ENCODE assay signal across 8 mouse cellular contexts in genomic region chr11:82683765-82684505, GRCm38 (mm10).
A peak's percentile ranks its signal among the peaks of the same experiment; 100 is the strongest.
DNase-seq lines count a peak whose midpoint lies in the region; ATAC-seq and TF ChIP-seq lines count a peak whose summit lies in the region.

No protein-coding gene starts in this region.

- peak; percentile 32; the same call in 1 of the 2 replicates for ATAC-seq in kidney, embryonic 14.5 days (ENCODE audit: low FRiP score, low TSS enrichment)
- peak; percentile 77 for ATAC-seq in forebrain, postnatal 0 days

- 58% methylated on average over 12 of the region's 12 CpGs for WGBS in kidney, embryonic 14.5 days
- WGBS in forebrain, postnatal 0 days: 37% methylated on average over 12 of the region's 12 CpGs

- H3K4me1 ChIP-seq in kidney, embryonic 14.5 days (ENCODE audit: control insufficient read depth, insufficient read depth, low read length): no peaks in the 10 kb centered on the region
- no peaks in the 10 kb centered on the region for H3K4me1 ChIP-seq in CH12.LX (ENCODE audit: control insufficient read depth in 1 of 2, insufficient read depth in 2 of 2)
- no peaks in the 10 kb centered on the region for H3K4me1 ChIP-seq in forebrain, postnatal 0 days (ENCODE audit: insufficient read depth)

- dilution Hi-C loops in CH12.LX (cut with MboI; ENCODE audit: extremely low pct_ligation_motif_present, extremely low pct_unique_long_range_greater_than_20kb, low sequenced_read_pairs): no loop called here

- H3K4me3 ChIP-seq in kidney, embryonic 14.5 days (ENCODE audit: low read length): no peak overlapping the region
- H3K4me3 ChIP-seq in CH12.LX (replicated peaks in 1 of 3; ENCODE audit: low read depth in 2 of 3, low read length in 2 of 3, poor library complexity in 1 of 3): no peak overlapping the region
- no peak overlapping the region for H3K4me3 ChIP-seq in forebrain, postnatal 0 days (ENCODE audit: low read depth, low read length)

- H3K9me3 ChIP-seq in kidney, embryonic 14.5 days (ENCODE audit: control insufficient read depth, low read length): no peaks in the 10 kb centered on the region
- H3K9me3 ChIP-seq in CH12.LX (replicated peaks; ENCODE audit: low read length): no peaks in the 10 kb centered on the region
- H3K9me3 ChIP-seq in forebrain, postnatal 0 days (ENCODE audit: low read length): no peaks in the 10 kb centered on the region

- in situ Hi-C loops in CH12.LX (cut with MboI; ENCODE audit: low pct_ligation_motif_present, low pct_unique_long_range_greater_than_20kb, low sequenced_read_pairs): no loop called here

- no peak overlapping the region for H3K4me2 ChIP-seq in kidney, embryonic 14.5 days (replicated peaks; ENCODE audit: low read depth, low read length)
- H3K4me2 ChIP-seq in CH12.LX (ENCODE audit: insufficient read depth, low read depth, poor library complexity, severe bottlenecking): no peak overlapping the region
- no peak overlapping the region for H3K4me2 ChIP-seq in forebrain, postnatal 0 days (ENCODE audit: low read depth)

- TF ChIP-seq CTCF in CH12.LX (conservative IDR thresholded peaks at IDR 0.05 in 1 of 2, IDR thresholded peaks at IDR 0.05 in 1 of 2; ENCODE audit: low read depth in 2 of 2, low read length in 2 of 2): peak in 1 of 2 experiments; percentile 66; a peak in 2 of 4 replicates
- TF ChIP-seq CTCF in forebrain, postnatal 0 days (IDR thresholded peaks at IDR 0.05; ENCODE audit: low read depth): peak; percentile 80

- TF ChIP-seq POLR2A in CH12.LX (IDR thresholded peaks at IDR 0.05; ENCODE audit: low read depth, low read length): no peak

- H3K36me3 ChIP-seq in kidney, embryonic 14.5 days (ENCODE audit: control insufficient read depth, insufficient read depth, low read length): no peaks in the 10 kb centered on the region
- no peaks in the 10 kb centered on the region for H3K36me3 ChIP-seq in CH12.LX (replicated peaks in 1 of 2; ENCODE audit: control insufficient read depth in 1 of 2, insufficient read depth in 1 of 2, low read length in 1 of 2)
- H3K36me3 ChIP-seq in forebrain, postnatal 0 days (ENCODE audit: insufficient read depth): no peaks in the 10 kb centered on the region

- intact Hi-C loops in left cerebral cortex, postnatal 25 days (cut with DNase I): loop anchor here (2.0 to 5.0 kb wide), 3 partner anchors 71 to 445 kb away; partner anchors contain the start of gene Tmem132e

- no peak for DNase-seq in kidney, adult 18-20 months
- no peak for DNase-seq in CH12.LX (ENCODE audit: extremely low read depth)
- DNase-seq in cerebellum, adult 9-10 months: peak; percentile 92
- DNase-seq in forebrain, postnatal 0 days: peak; percentile 59
- peak; percentile 37 to 46 for DNase-seq in left cerebral cortex, postnatal 25 days (ENCODE audit: low spot score in 2 of 2)
- peak; percentile 33 for DNase-seq in right cerebral cortex, postnatal 25 days
- no peak for DNase-seq in adrenal gland, postnatal 25 days

- TF ChIP-seq EP300 in CH12.LX (IDR thresholded peaks at IDR 0.05; ENCODE audit: low read length): no peak

- no peak overlapping the region for H3K27ac ChIP-seq in kidney, embryonic 14.5 days (ENCODE audit: low read depth, low read length)
- H3K27ac ChIP-seq in CH12.LX (ENCODE audit: insufficient read depth, low read depth): no peak overlapping the region
- no peak overlapping the region for H3K27ac ChIP-seq in forebrain, postnatal 0 days (ENCODE audit: low read depth, low read length)

- H3K9ac ChIP-seq in kidney, embryonic 14.5 days (ENCODE audit: low read depth, low read length): no peak overlapping the region
- no peak overlapping the region for H3K9ac ChIP-seq in CH12.LX (ENCODE audit: insufficient read depth, low read depth)
- H3K9ac ChIP-seq in forebrain, postnatal 0 days: no peak overlapping the region

- H3K27me3 ChIP-seq in kidney, embryonic 14.5 days (ENCODE audit: control insufficient read depth, insufficient read depth, low read length): no peaks in the 10 kb centered on the region
- H3K27me3 ChIP-seq in CH12.LX (replicated peaks): peaks cover 88% of the 10 kb centered on the region
- no peaks in the 10 kb centered on the region for H3K27me3 ChIP-seq in forebrain, postnatal 0 days (ENCODE audit: insufficient read depth, low read length)

- no peaks in the 10 kb centered on the region for H3K79me2 ChIP-seq in CH12.LX (replicated peaks; ENCODE audit: control insufficient read depth, extremely low read depth, insufficient read depth, poor library complexity, severe bottlenecking)

- TF ChIP-seq RAD21 in CH12.LX (IDR thresholded peaks at IDR 0.05; ENCODE audit: low read depth, low read length): peak; percentile 70

TF ChIP-seq in CH12.LX, 34 proteins besides CTCF, POLR2A, EP300 and RAD21:
- TF ChIP-seq SMC3 (IDR thresholded peaks at IDR 0.05; ENCODE audit: low read depth, low read length): peak; percentile 41
- TF ChIP-seq ELF1 (IDR thresholded peaks at IDR 0.05; ENCODE audit: low read depth, low read length): no peak

Comparison
In these comparisons a context has a peak if more than half of its experiments do, and no peak if none do; other contexts are left out.
1. DNase-seq: peak in cerebellum, adult 9-10 months (single experiment), forebrain, postnatal 0 days (single experiment), left cerebral cortex, postnatal 25 days (2 of 2) and right cerebral cortex, postnatal 25 days (single experiment); none in kidney, adult 18-20 months (single experiment), CH12.LX (single experiment) and adrenal gland, postnatal 25 days (single experiment).